Mouse (Mus musculus): ENCODE data around the gene Taar8b. TPM values are rescaled to one million over a fixed set of nuclear protein-coding genes. Genes with fewer than 3 reads are reported as not detected.

Gene Taar8b
- not detected in 2 replicates for polyA plus RNA-seq (2012; rRNA removed; ENCODE audit: low replicate concordance)

GRCm38 (mm10) chr10:24092194-24092593 lies at the start of gene Taar8b:
Gene Taar8b, minus strand, starts transcription at chr10:24092294.

GRCm38 (mm10) chr10:24109434-24109833 lies 17.3 kb upstream of the Taar8b start, which contains the start of gene Taar9:
Gene Taar9, minus strand, starts transcription at chr10:24109534.

GRCm38 (mm10) chr10:24101812-24102211 lies 9.7 kb upstream of the Taar8b start, which contains the start of gene Taar8c:
Gene Taar8c, minus strand, starts transcription at chr10:24101912.

DNA sequence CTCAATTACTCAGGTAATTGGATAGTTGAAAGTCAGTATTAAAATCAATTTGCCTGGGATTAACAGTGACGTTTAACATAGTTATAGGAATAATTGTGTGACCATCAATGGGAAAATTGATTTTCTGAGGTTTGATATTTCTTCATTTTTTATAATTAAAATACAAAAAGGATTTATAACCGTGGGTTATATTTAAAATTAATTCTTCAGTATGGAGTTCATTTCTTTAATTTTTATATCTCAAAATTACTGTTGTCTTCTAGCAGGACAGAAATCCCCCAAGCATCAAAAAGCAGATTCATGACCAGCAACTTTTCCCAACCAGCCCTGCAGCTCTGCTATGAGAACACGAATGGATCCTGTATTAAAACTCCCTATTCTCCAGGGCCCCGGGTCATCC lies 15.9 kb downstream of the Taar8b start, which contains the start of gene Taar8a:
Gene Taar8a, plus strand, starts transcription at position 301 of the 400 bp plus-strand sequence.

GRCm38 (mm10) chr10:24049210-24049609 lies 42.9 kb downstream of the Taar8b start, which contains the start of gene Taar7f:
Gene Taar7f, plus strand, starts transcription at chr10:24049510.

Other genes starting within 250 kb of the Taar8b start
- gene Vnn3, start 240.8 kb downstream of the Taar8b start, polyA plus RNA-seq (2012; rRNA removed; ENCODE audit: low replicate concordance), result 5.4 and 10.9 TPM in 2 replicates
- gene Vnn1, start 197.6 kb downstream of the Taar8b start, polyA plus RNA-seq (2012; rRNA removed; ENCODE audit: low replicate concordance), result 1.6 and 3.9 TPM in 2 replicates
- not detected in 2 replicates for gene Taar1, start 171.9 kb downstream of the Taar8b start, polyA plus RNA-seq (2012; rRNA removed; ENCODE audit: low replicate concordance)
- gene Taar2, start 153.7 kb downstream of the Taar8b start, polyA plus RNA-seq (2012; rRNA removed; ENCODE audit: low replicate concordance), result not detected in 2 replicates
- not detected in 2 replicates for gene Taar3, start 142.7 kb downstream of the Taar8b start, polyA plus RNA-seq (2012; rRNA removed; ENCODE audit: low replicate concordance)
- not detected in 2 replicates for gene Taar4, start 131.8 kb downstream of the Taar8b start, polyA plus RNA-seq (2012; rRNA removed; ENCODE audit: low replicate concordance)
- gene Taar5, start 121.6 kb downstream of the Taar8b start, polyA plus RNA-seq (2012; rRNA removed; ENCODE audit: low replicate concordance), result not detected in 2 replicates
- not detected in 2 replicates for gene Taar6, start 106.6 kb downstream of the Taar8b start, polyA plus RNA-seq (2012; rRNA removed; ENCODE audit: low replicate concordance)
- not detected in 2 replicates for gene Taar7a, start 98.8 kb downstream of the Taar8b start, polyA plus RNA-seq (2012; rRNA removed; ENCODE audit: low replicate concordance)
- not detected in 2 replicates for gene Taar7b, start 92.4 kb downstream of the Taar8b start, polyA plus RNA-seq (2012; rRNA removed; ENCODE audit: low replicate concordance)
- not detected in 2 replicates for gene Taar7d, start 65.1 kb downstream of the Taar8b start, polyA plus RNA-seq (2012; rRNA removed; ENCODE audit: low replicate concordance)
- not detected in 2 replicates for gene Taar7e, start 54.7 kb downstream of the Taar8b start, polyA plus RNA-seq (2012; rRNA removed; ENCODE audit: low replicate concordance)
- not detected in 2 replicates for gene Taar7f, start 42.8 kb downstream of the Taar8b start, polyA plus RNA-seq (2012; rRNA removed; ENCODE audit: low replicate concordance)
- gene Taar8a, start 15.8 kb downstream of the Taar8b start, polyA plus RNA-seq (2012; rRNA removed; ENCODE audit: low replicate concordance), result not detected in 2 replicates
- not detected in 2 replicates for gene Taar8c, start 9.6 kb upstream of the Taar8b start, polyA plus RNA-seq (2012; rRNA removed; ENCODE audit: low replicate concordance)
- not detected in 2 replicates for gene Taar9, start 17.2 kb upstream of the Taar8b start, polyA plus RNA-seq (2012; rRNA removed; ENCODE audit: low replicate concordance)
- 28.8 and 34.8 TPM in 2 replicates for gene Stx7, start 57.0 kb upstream of the Taar8b start, polyA plus RNA-seq (2012; rRNA removed; ENCODE audit: low replicate concordance)
- gene Moxd1, start 131.2 kb upstream of the Taar8b start, polyA plus RNA-seq (2012; rRNA removed; ENCODE audit: low replicate concordance), result 5.7 and 19.1 TPM in 2 replicates

Data from mammary gland, adult 2 months (tissue).